Mouse (Mus musculus) liver, postnatal 0 days (tissue): ENCODE results near the gene Tfrc. TPM values are rescaled to one million over a fixed set of nuclear protein-coding genes. Genes with fewer than 3 reads are reported as not detected.

Source experiments
- ATAC-seq: fragments of 200-750 bp; cut with Nextera tagmentation; 2 replicates; pipeline ENCODE4 v1.8.0; 2017; ENCODE audit warnings: mild to moderate bottlenecking, moderate library complexity
- DNase-seq: peaks from one replicate; pipeline ENCODE4 v3.0.0-alpha.2; 2016
- H3K27ac ChIP-seq: fragments of 300-500 bp; sonication (generic); 2 replicates; pipeline ENCODE4 v1.5.1; 2014; ENCODE audit warnings: antibody characterized with exemption, moderate library complexity, mild to moderate bottlenecking, low read depth
- H3K27me3 ChIP-seq: fragments of 300-500 bp; sonication (generic); 2 replicates; pipeline ENCODE4 v1.6.1; 2014; ENCODE audit warnings: low read length, control low read depth, mixed read lengths; ENCODE audit not compliant: insufficient read depth
- H3K36me3 ChIP-seq: fragments of 300-500 bp; sonication (generic); replicated peaks from 2 replicates; pipeline ENCODE4 v1.6.1; 2014; ENCODE audit warnings: mild to moderate bottlenecking, control low read depth, low read length, moderate library complexity, mixed read lengths; ENCODE audit not compliant: insufficient read depth
- H3K4me1 ChIP-seq: fragments of 300-500 bp; sonication (generic); 2 replicates; pipeline ENCODE4 v1.6.1; 2014; ENCODE audit warnings: antibody characterized with exemption, mild to moderate bottlenecking, control low read depth; ENCODE audit not compliant: insufficient read depth
- H3K4me2 ChIP-seq: fragments of 300-500 bp; sonication (generic); 2 replicates; pipeline ENCODE4 v1.6.1; 2014; ENCODE audit warnings: low read depth, mild to moderate bottlenecking, low read length, moderate library complexity, mixed read lengths
- H3K4me3 ChIP-seq: fragments of 300-500 bp; sonication (generic); 2 replicates; pipeline ENCODE4 v1.5.1; 2014; ENCODE audit warnings: low read depth, low read length
- H3K9ac ChIP-seq: fragments of 300-500 bp; sonication (generic); replicated peaks from 2 replicates; pipeline ENCODE4 v1.6.1; 2014; ENCODE audit warnings: mild to moderate bottlenecking, moderate library complexity
- H3K9me3 ChIP-seq: fragments of 300-500 bp; sonication (generic); 2 replicates; pipeline ENCODE4 v1.6.1; 2016; ENCODE audit warnings: mild to moderate bottlenecking, control low read depth, low read length, mixed read lengths
- CTCF ChIP-seq: sonication (generic); IDR thresholded peaks from 2 replicates; pipeline ENCODE4 v1.5.1; 2016; ENCODE audit warnings: antibody characterized with exemption, low read depth
- EP300 ChIP-seq: IDR thresholded peaks from 2 replicates; pipeline ENCODE4 v1.6.1; 2016; ENCODE audit warnings: antibody characterized with exemption, low read depth, mild to moderate bottlenecking
- WGBS: fragments of 180-500 bp; shearing (Covaris S2); extraction: QIAGEN DNeasy Blood & Tissue Kit; methylation state at CpG from one replicate; pipeline ENCODE4 v1.1.7; 2014; ENCODE audit not compliant: insufficient replicate concordance; 5-methylcytosine and 5-hydroxymethylcytosine counted together
- polyA plus RNA-seq: library from polyadenylated mRNA; unstranded; fragments of >200 nt; fragmentation: Nextera tagmentation; extraction: Ambion mirVana; gene quantifications from 2 replicates; pipeline ENCODE4 v1.2.1, GENCODE M21; 2015

Tfrc gene
- polyA plus RNA-seq, 1 experiment from 2014 or later, result 103 TPM

DNA sequence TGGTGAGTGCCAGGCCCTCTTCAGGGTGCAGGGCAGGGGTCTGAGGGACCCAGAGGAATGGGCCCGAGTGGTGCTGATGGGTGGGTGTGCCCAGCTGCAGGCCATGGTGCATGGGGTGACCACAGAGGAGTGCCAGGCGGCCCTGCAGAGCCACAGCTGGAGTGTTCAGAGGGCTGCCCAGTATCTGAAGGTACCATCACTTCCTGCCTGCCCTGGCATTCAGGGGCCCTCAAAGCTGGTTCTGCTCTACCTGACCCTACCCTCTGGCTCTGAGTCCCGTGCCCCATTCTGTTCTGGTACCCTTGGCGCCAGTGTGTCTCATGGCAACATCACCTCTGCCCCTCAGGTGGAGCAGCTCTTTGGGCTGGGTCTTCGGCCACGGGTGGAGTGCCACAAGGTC, 72.1 kb downstream of the Tfrc start:
- DNase-seq, result no peak
- Histone ChIP-seq H3K4me2 (no peak overlapping the region), H3K27ac (no peak overlapping the region), H3K4me1 (peaks cover 3% of the 10 kb centered on the region; the same call in 1 of the 2 replicates), H3K4me3 (no peak overlapping the region), H3K9ac (no peak overlapping the region), H3K36me3 (peaks cover 33% of the 10 kb centered on the region), H3K27me3 (no peaks in the 10 kb centered on the region), H3K9me3 (no peaks in the 10 kb centered on the region)
- WGBS, result 91% methylated on average over 5 of the region's 6 CpGs
- no peak for TF ChIP-seq EP300
- no peak for TF ChIP-seq CTCF
- no peak for ATAC-seq

DNA sequence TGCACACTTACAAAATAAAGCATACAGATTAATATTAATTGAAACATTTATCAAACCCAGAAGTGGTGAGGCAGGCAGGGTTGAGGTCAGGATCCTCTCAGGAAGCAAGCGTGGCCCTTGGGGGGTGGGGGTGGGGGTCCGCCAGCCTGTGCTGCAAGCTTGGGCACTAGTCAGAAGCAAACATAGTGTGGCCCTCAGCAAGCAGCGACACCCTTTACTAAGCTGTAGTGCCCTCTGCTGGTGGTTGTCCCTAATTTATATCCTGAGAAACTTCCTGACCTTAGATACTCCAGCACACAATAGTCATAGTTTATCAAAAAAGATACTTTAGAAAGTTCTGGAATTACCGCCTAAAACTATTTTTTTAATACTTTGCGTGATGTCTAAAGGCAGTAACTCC, 73.5 kb downstream of the Tfrc start:
- peaks cover 3% of the 10 kb centered on the region; the same call in 1 of the 2 replicates for H3K4me1 ChIP-seq
- peak; percentile 84 for DNase-seq
- TF ChIP-seq EP300, result no peak
- TF ChIP-seq CTCF, result peak; percentile 91
- WGBS, result 22% methylated on average over 5 of the region's 5 CpGs
- H3K9ac ChIP-seq, result no peak overlapping the region
- H3K27ac ChIP-seq, result no peak overlapping the region
- H3K27me3 ChIP-seq, result no peaks in the 10 kb centered on the region
- no peak overlapping the region for H3K4me2 ChIP-seq
- peaks cover 23% of the 10 kb centered on the region for H3K36me3 ChIP-seq
- ATAC-seq, result 0 out of 2 replicates have a peak, but pooled peaks have one; percentile 35
- H3K4me3 ChIP-seq, result no peak overlapping the region
- no peaks in the 10 kb centered on the region for H3K9me3 ChIP-seq

Other genes with a start within 250 kb of the Tfrc start
- not detected in 2 replicates for gene Tm4sf19, start 208.4 kb upstream of the Tfrc start, polyA plus RNA-seq
- gene Tctex1d2, start 189.2 kb upstream of the Tfrc start, polyA plus RNA-seq, result 6.6 and 6.9 TPM in 2 replicates
- gene Pcyt1a, start 178.0 kb upstream of the Tfrc start, polyA plus RNA-seq, result 25.4 and 32.9 TPM in 2 replicates
- 0.81 and 1.0 TPM in 2 replicates for gene Slc51a, start 121.0 kb upstream of the Tfrc start, polyA plus RNA-seq
- not detected in 2 replicates for gene Zdhhc19, start 112.7 kb upstream of the Tfrc start, polyA plus RNA-seq
- 2.9 and 3.5 TPM in 2 replicates for gene Tnk2, start 35.0 kb downstream of the Tfrc start, polyA plus RNA-seq
- 0.49 and 0.64 TPM in 2 replicates for gene Muc4, start 127.0 kb downstream of the Tfrc start, polyA plus RNA-seq
- 0.08 TPM in 1 of 2 replicates, not detected in the other for gene Muc20, start 188.5 kb downstream of the Tfrc start, polyA plus RNA-seq
- 0.33 TPM in 1 of 2 replicates, not detected in the other for gene Smbd1, start 201.6 kb downstream of the Tfrc start, polyA plus RNA-seq